Mouse (Mus musculus): ENCODE results near the gene Gm29133.

The Gm29133 gene

GRCm38 (mm10) chr3:75747897-75748296, at the start of gene Gm29133:
Gm29133 (plus strand) TSS chr3:75748197.
- no peak for DNase-seq (ENCODE audit: low spot score)

GRCm38 (mm10) chr3:75699088-75699487, 48.9 kb upstream of the Gm29133 start:
- DNase-seq (ENCODE audit: low spot score) = no peak

GRCm38 (mm10) chr3:75701336-75701735, 46.7 kb upstream of the Gm29133 start:
- no peak for DNase-seq (ENCODE audit: low spot score)

GRCm38 (mm10) chr3:75706536-75706935, 41.5 kb upstream of the Gm29133 start:
- DNase-seq (ENCODE audit: low spot score) = no peak

- no peak for DNase-seq (ENCODE audit: low spot score)
These were observed 34.2 kb upstream of the Gm29133 start for GRCm38 (mm10) chr3:75713678-75714295.

GRCm38 (mm10) chr3:75720663-75721062, 27.3 kb upstream of the Gm29133 start:
- DNase-seq (ENCODE audit: low spot score) = no peak

GRCm38 (mm10) chr3:75730982-75731600, 16.9 kb upstream of the Gm29133 start:
- no peak for DNase-seq (ENCODE audit: low spot score)

GRCm38 (mm10) chr3:75743664-75744437, 4.1 kb upstream of the Gm29133 start:
- DNase-seq (ENCODE audit: low spot score) = no peak

GRCm38 (mm10) chr3:75745343-75745742, 2.7 kb upstream of the Gm29133 start:
- DNase-seq (ENCODE audit: low spot score) = no peak

GRCm38 (mm10) chr3:75763351-75763750, 15.4 kb downstream of the Gm29133 start:
- DNase-seq (ENCODE audit: low spot score) = no peak

GRCm38 (mm10) chr3:75774253-75774652, 26.3 kb downstream of the Gm29133 start:
- no peak for DNase-seq (ENCODE audit: low spot score)

- no peak for DNase-seq (ENCODE audit: low spot score)
These were observed 60.0 kb downstream of the Gm29133 start for GRCm38 (mm10) chr3:75808001-75808400.

GRCm38 (mm10) chr3:75823934-75824333, 75.9 kb downstream of the Gm29133 start:
- no peak for DNase-seq (ENCODE audit: low spot score)

- DNase-seq (ENCODE audit: low spot score) = no peak
These were observed 76.5 kb downstream of the Gm29133 start for GRCm38 (mm10) chr3:75824458-75824857.

GRCm38 (mm10) chr3:75834827-75835226, 86.8 kb downstream of the Gm29133 start:
- DNase-seq (ENCODE audit: low spot score) = no peak

GRCm38 (mm10) chr3:75835286-75835967, 87.4 kb downstream of the Gm29133 start:
- DNase-seq (ENCODE audit: low spot score) = no peak

Data from spleen, adult 12 weeks (tissue).